Mouse (Mus musculus): ENCODE measurements around the gene Zmym2. TPM values are rescaled to one million over a fixed set of nuclear protein-coding genes. Genes with fewer than 3 reads are reported as not detected.

Zmym2 gene
- polyA plus RNA-seq, 1 experiment: 19.7 TPM

- Histone ChIP-seq H3K36me3 (ENCODE audit: control insufficient read depth, insufficient read depth, low read length) (no peaks in the 10 kb centered on the region), H3K4me1 (ENCODE audit: control insufficient read depth, insufficient read depth, low read length) (peaks cover 4% of the 10 kb centered on the region; the same call in 1 of the 2 replicates), H3K27ac (ENCODE audit: control insufficient read depth, insufficient read depth, low read depth, low read length) (no peak overlapping the region), H3K4me3 (ENCODE audit: control insufficient read depth, low read depth, low read length) (no peak overlapping the region), H3K27me3 (ENCODE audit: control insufficient read depth, insufficient read depth, low read length) (no peaks in the 10 kb centered on the region)
- TF ChIP-seq CTCF (IDR thresholded peaks at IDR 0.05; ENCODE audit: control insufficient read depth, insufficient read depth, insufficient replicate concordance, low read depth, low read length) (no peak), POLR2A (IDR thresholded peaks at IDR 0.05; ENCODE audit: control insufficient read depth, low read depth, low read length) (no peak)
These were observed 83.2 kb downstream of the Zmym2 start for GRCm38 (mm10) chr14:56969653-56970052.

GRCm38 (mm10) chr14:56970160-56970559, 83.7 kb downstream of the Zmym2 start:
- no peaks in the 10 kb centered on the region for H3K36me3 ChIP-seq (ENCODE audit: control insufficient read depth, insufficient read depth, low read length)
- TF ChIP-seq CTCF (IDR thresholded peaks at IDR 0.05; ENCODE audit: control insufficient read depth, insufficient read depth, insufficient replicate concordance, low read depth, low read length) (no peak), POLR2A (IDR thresholded peaks at IDR 0.05; ENCODE audit: control insufficient read depth, low read depth, low read length) (no peak)
- H3K27ac ChIP-seq (ENCODE audit: control insufficient read depth, insufficient read depth, low read depth, low read length): no peak overlapping the region
- no peaks in the 10 kb centered on the region for H3K27me3 ChIP-seq (ENCODE audit: control insufficient read depth, insufficient read depth, low read length)
- H3K4me3 ChIP-seq (ENCODE audit: control insufficient read depth, low read depth, low read length): no peak overlapping the region
- H3K4me1 ChIP-seq (ENCODE audit: control insufficient read depth, insufficient read depth, low read length): peaks cover 4% of the 10 kb centered on the region; the same call in 1 of the 2 replicates

GRCm38 (mm10) chr14:56978045-56978655, 91.7 kb downstream of the Zmym2 start:
- no peaks in the 10 kb centered on the region for H3K4me1 ChIP-seq (ENCODE audit: control insufficient read depth, insufficient read depth, low read length)
- H3K27me3 ChIP-seq (ENCODE audit: control insufficient read depth, insufficient read depth, low read length): no peaks in the 10 kb centered on the region
- no peak overlapping the region for H3K4me3 ChIP-seq (ENCODE audit: control insufficient read depth, low read depth, low read length)
- TF ChIP-seq CTCF (IDR thresholded peaks at IDR 0.05; ENCODE audit: control insufficient read depth, insufficient read depth, insufficient replicate concordance, low read depth, low read length) (no peak), POLR2A (IDR thresholded peaks at IDR 0.05; ENCODE audit: control insufficient read depth, low read depth, low read length) (no peak)
- no peaks in the 10 kb centered on the region for H3K36me3 ChIP-seq (ENCODE audit: control insufficient read depth, insufficient read depth, low read length)
- H3K27ac ChIP-seq (ENCODE audit: control insufficient read depth, insufficient read depth, low read depth, low read length): no peak overlapping the region

- H3K4me3 ChIP-seq (ENCODE audit: control insufficient read depth, low read depth, low read length): no peak overlapping the region
- no peak for TF ChIP-seq POLR2A (IDR thresholded peaks at IDR 0.05; ENCODE audit: control insufficient read depth, low read depth, low read length)
- no peak for TF ChIP-seq CTCF (IDR thresholded peaks at IDR 0.05; ENCODE audit: control insufficient read depth, insufficient read depth, insufficient replicate concordance, low read depth, low read length)
- H3K27me3 ChIP-seq (ENCODE audit: control insufficient read depth, insufficient read depth, low read length): no peaks in the 10 kb centered on the region
These were observed 102.2 kb downstream of the Zmym2 start for GRCm38 (mm10) chr14:56988621-56989020.

More at GRCm38 (mm10) chr14:56988621-56989020, 102.2 kb downstream of the Zmym2 start:
- Histone ChIP-seq H3K36me3 (ENCODE audit: control insufficient read depth, insufficient read depth, low read length) (no peaks in the 10 kb centered on the region), H3K27ac (ENCODE audit: control insufficient read depth, insufficient read depth, low read depth, low read length) (no peak overlapping the region), H3K4me1 (ENCODE audit: control insufficient read depth, insufficient read depth, low read length) (no peaks in the 10 kb centered on the region)

Other genes starting within 250 kb of the Zmym2 start
- gene Mphosph8, start 218.4 kb upstream of the Zmym2 start, polyA plus RNA-seq (2012; rRNA removed): 21.0 and 24.7 TPM in 2 replicates
- gene Pspc1, start 108.3 kb upstream of the Zmym2 start, polyA plus RNA-seq (2012; rRNA removed): 16.5 and 17.9 TPM in 2 replicates
- gene Zmym5, start 74.9 kb upstream of the Zmym2 start, polyA plus RNA-seq (2012; rRNA removed): 6.8 and 7.9 TPM in 2 replicates
- gene Gja3, start 171.4 kb downstream of the Zmym2 start, polyA plus RNA-seq (2012; rRNA removed): 0.17 and 0.23 TPM in 2 replicates
- gene Gjb2, start 218.0 kb downstream of the Zmym2 start, polyA plus RNA-seq (2012; rRNA removed): 0.08 and 0.17 TPM in 2 replicates
- gene Gm4491, start 229.2 kb downstream of the Zmym2 start, polyA plus RNA-seq (2012; rRNA removed): not detected in 2 replicates
- not detected in 2 replicates for gene Gjb6, start 247.0 kb downstream of the Zmym2 start, polyA plus RNA-seq (2012; rRNA removed)

All from testis, adult 2 months (tissue).